Mouse (Mus musculus): ENCODE measurements around the gene Olfr344. TPM values are rescaled to one million over a fixed set of nuclear protein-coding genes. Genes with fewer than 3 reads are reported as not detected.

Olfr344 gene
- not detected in 2 replicates for polyA plus RNA-seq (2015; fragmentation: Nextera tagmentation; extraction: Ambion mirVana)

GRCm38 (mm10) chr2:36566362-36566761, at the start of gene Olfr344:
Gene Olfr344 (plus strand): TSS chr2:36566662.
- ATAC-seq (ENCODE audit: low FRiP score), result no peak
- H3K4me3 ChIP-seq (replicated peaks), result no peak within 1 kb of the TSS
- WGBS, result 80% methylated on average over 1 of the region's 1 CpGs

DNA sequence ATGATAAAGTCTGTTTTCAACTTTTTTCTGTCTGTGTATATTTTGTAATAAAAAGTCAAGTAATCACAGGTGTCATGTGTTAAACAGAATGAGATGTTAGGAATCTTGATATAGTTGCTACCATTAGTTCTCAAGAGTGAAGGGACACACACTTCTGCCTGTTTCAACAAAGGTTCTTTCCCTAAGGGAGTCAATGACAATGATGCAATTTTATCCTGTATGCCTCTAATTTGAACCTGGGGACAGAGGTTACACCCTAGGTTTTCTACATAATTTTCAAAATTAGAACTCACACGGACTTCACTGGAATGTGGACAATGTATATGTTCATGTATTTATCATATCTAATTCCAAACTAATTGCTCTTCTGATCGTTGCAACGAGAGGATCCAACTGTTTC, 41.8 kb upstream of the Olfr344 start, which contains the start of gene Olfr342:
Gene Olfr342 (plus strand): TSS at position 301 of the 400 bp plus-strand sequence.
- no peak within 1 kb of the TSS for H3K4me2 ChIP-seq
- no peaks in the 10 kb centered on the region for H3K27me3 ChIP-seq (replicated peaks)
- 72% methylated on average over 3 of the region's 3 CpGs for WGBS
- no peaks in the 10 kb centered on the region for H3K4me1 ChIP-seq
- no peak within 1 kb of the TSS for H3K4me3 ChIP-seq (replicated peaks)
- H3K36me3 ChIP-seq, result no peaks in the 10 kb centered on the region
- no peak within 1 kb of the TSS for H3K9ac ChIP-seq (replicated peaks)
- H3K9me3 ChIP-seq (replicated peaks), result peaks cover 9% of the 10 kb centered on the region; the same call in 1 of the 2 replicates
- no peak for ATAC-seq (ENCODE audit: low FRiP score)
- H3K27ac ChIP-seq (replicated peaks), result no peak within 1 kb of the TSS

More at GRCm38 (mm10) chr2:36566362-36566761, at the start of gene Olfr344:
- no peak within 1 kb of the TSS for H3K27ac ChIP-seq (replicated peaks)
- no peak within 1 kb of the TSS for H3K9ac ChIP-seq (replicated peaks)
- H3K4me1 ChIP-seq, result no peaks in the 10 kb centered on the region
- no peak within 1 kb of the TSS for H3K4me2 ChIP-seq
- no peaks in the 10 kb centered on the region for H3K27me3 ChIP-seq (replicated peaks)
- H3K9me3 ChIP-seq (replicated peaks), result peaks cover 7% of the 10 kb centered on the region
- no peaks in the 10 kb centered on the region for H3K36me3 ChIP-seq

GRCm38 (mm10) chr2:36565156-36565555, 1.3 kb upstream of the Olfr344 start:
- H3K9ac ChIP-seq (replicated peaks), result no peak overlapping the region
- H3K4me2 ChIP-seq, result no peak overlapping the region
- no peak overlapping the region for H3K27ac ChIP-seq (replicated peaks)
- no peak overlapping the region for H3K4me3 ChIP-seq (replicated peaks)
- ATAC-seq (ENCODE audit: low FRiP score), result no peak
- peaks cover 7% of the 10 kb centered on the region for H3K9me3 ChIP-seq (replicated peaks)
- H3K4me1 ChIP-seq, result no peaks in the 10 kb centered on the region
- no peaks in the 10 kb centered on the region for H3K27me3 ChIP-seq (replicated peaks)
- no peaks in the 10 kb centered on the region for H3K36me3 ChIP-seq

- Histone ChIP-seq H3K9me3 (replicated peaks) (peaks cover 7% of the 10 kb centered on the region), H3K4me2 (no peak overlapping the region), H3K9ac (replicated peaks) (no peak overlapping the region), H3K36me3 (no peaks in the 10 kb centered on the region), H3K27ac (replicated peaks) (no peak overlapping the region), H3K27me3 (replicated peaks) (no peaks in the 10 kb centered on the region), H3K4me1 (no peaks in the 10 kb centered on the region), H3K4me3 (replicated peaks) (no peak overlapping the region)
- no peak for ATAC-seq (ENCODE audit: low FRiP score)
These were observed 560 bp downstream of the Olfr344 start for GRCm38 (mm10) chr2:36567022-36567421.

GRCm38 (mm10) chr2:36567845-36568244, 1.4 kb downstream of the Olfr344 start:
- Histone ChIP-seq H3K27me3 (replicated peaks) (no peaks in the 10 kb centered on the region), H3K4me1 (no peaks in the 10 kb centered on the region), H3K4me2 (no peak overlapping the region), H3K4me3 (replicated peaks) (no peak overlapping the region), H3K9me3 (replicated peaks) (peaks cover 7% of the 10 kb centered on the region), H3K36me3 (no peaks in the 10 kb centered on the region), H3K27ac (replicated peaks) (no peak overlapping the region), H3K9ac (replicated peaks) (no peak overlapping the region)
- WGBS, result 92% methylated on average over 3 of the region's 3 CpGs
- ATAC-seq (ENCODE audit: low FRiP score), result no peak

Other genes with a start within 250 kb of the Olfr344 start
- gene Olfr338, start 193.1 kb upstream of the Olfr344 start, polyA plus RNA-seq (2015; fragmentation: Nextera tagmentation; extraction: Ambion mirVana), result 0.03 and 0.05 TPM in 2 replicates
- gene Olfr339, start 147.7 kb upstream of the Olfr344 start, polyA plus RNA-seq (2015; fragmentation: Nextera tagmentation; extraction: Ambion mirVana), result not detected in 2 replicates
- not detected in 2 replicates for gene Olfr340, start 114.1 kb upstream of the Olfr344 start, polyA plus RNA-seq (2015; fragmentation: Nextera tagmentation; extraction: Ambion mirVana)
- gene Olfr341, start 84.2 kb upstream of the Olfr344 start, polyA plus RNA-seq (2015; fragmentation: Nextera tagmentation; extraction: Ambion mirVana), result not detected in 2 replicates
- gene Olfr342, start 41.7 kb upstream of the Olfr344 start, polyA plus RNA-seq (2015; fragmentation: Nextera tagmentation; extraction: Ambion mirVana), result not detected in 2 replicates
- not detected in 2 replicates for gene Olfr345, start 73.4 kb downstream of the Olfr344 start, polyA plus RNA-seq (2015; fragmentation: Nextera tagmentation; extraction: Ambion mirVana)
- gene Olfr346, start 119.1 kb downstream of the Olfr344 start, polyA plus RNA-seq (2015; fragmentation: Nextera tagmentation; extraction: Ambion mirVana), result not detected in 2 replicates
- gene Olfr347, start 165.2 kb downstream of the Olfr344 start, polyA plus RNA-seq (2015; fragmentation: Nextera tagmentation; extraction: Ambion mirVana), result not detected in 2 replicates
- gene Olfr348, start 217.6 kb downstream of the Olfr344 start, polyA plus RNA-seq (2015; fragmentation: Nextera tagmentation; extraction: Ambion mirVana), result not detected in 2 replicates
- gene Olfr50, start 223.9 kb downstream of the Olfr344 start, polyA plus RNA-seq (2015; fragmentation: Nextera tagmentation; extraction: Ambion mirVana), result not detected in 2 replicates